Mouse (Mus musculus) layer of hippocampus, adult 8-10 months (tissue): Measurements from ENCODE around the gene Tada2a. TPM values are rescaled to one million over a fixed set of nuclear protein-coding genes. Genes with fewer than 3 reads are reported as not detected.

Experiments
- DNase-seq, 2 experiments: peaks; one replicate each; pipeline ENCODE4 v3.0.0; 2022; ENCODE audit warnings: low spot score in 2 of 2
- total RNA-seq, 4 experiments: library from RNA; stranded (reverse); gene quantifications; 2 replicates each; pipeline ENCODE4 v1.2.4; 2022

The Tada2a gene
- total RNA-seq, 4 experiments from 2014 or later, result 33.5 to 37.2 (median 36.7) TPM

- DNase-seq, result no peak
These were observed 63.3 kb downstream of the Tada2a start for GRCm38 (mm10) chr11:84066071-84066481.

- DNase-seq, result no peak
These were observed 65.7 kb downstream of the Tada2a start for GRCm38 (mm10) chr11:84063631-84064209.

- DNase-seq, result no peak
These were observed 66.6 kb downstream of the Tada2a start for GRCm38 (mm10) chr11:84062805-84063204.

DNA sequence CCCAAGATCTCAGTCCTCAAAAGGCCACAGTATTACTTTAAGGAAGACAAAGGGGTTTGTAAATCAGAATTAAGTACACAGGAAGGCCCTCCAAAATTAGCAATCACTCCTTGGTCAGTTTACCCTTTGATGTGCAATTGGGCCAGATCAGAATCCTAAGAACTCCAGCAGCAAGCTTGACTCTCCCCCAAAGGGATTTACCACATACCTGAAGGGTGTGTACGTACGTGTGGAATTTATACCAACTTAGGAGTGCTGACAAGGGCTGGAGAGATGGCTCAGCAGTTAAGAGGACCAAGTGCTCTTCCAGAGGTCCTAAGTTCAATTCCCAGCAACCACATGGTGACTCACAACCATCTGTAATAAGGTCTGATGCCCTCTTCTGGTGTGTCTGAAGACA lies 67.5 kb downstream of the Tada2a start:
- DNase-seq, result no peak

GRCm38 (mm10) chr11:84060635-84061034 lies 68.8 kb downstream of the Tada2a start:
- no peak for DNase-seq

- no peak for DNase-seq
These were observed 69.6 kb downstream of the Tada2a start for GRCm38 (mm10) chr11:84059784-84060183.

- no peak for DNase-seq
These were observed 72.0 kb downstream of the Tada2a start for GRCm38 (mm10) chr11:84057418-84057817.

GRCm38 (mm10) chr11:84053524-84054163 lies 75.8 kb downstream of the Tada2a start:
- DNase-seq, result peak; percentile 59 to 76

- no peak for DNase-seq
These were observed 76.3 kb downstream of the Tada2a start for GRCm38 (mm10) chr11:84053055-84053454.

DNA sequence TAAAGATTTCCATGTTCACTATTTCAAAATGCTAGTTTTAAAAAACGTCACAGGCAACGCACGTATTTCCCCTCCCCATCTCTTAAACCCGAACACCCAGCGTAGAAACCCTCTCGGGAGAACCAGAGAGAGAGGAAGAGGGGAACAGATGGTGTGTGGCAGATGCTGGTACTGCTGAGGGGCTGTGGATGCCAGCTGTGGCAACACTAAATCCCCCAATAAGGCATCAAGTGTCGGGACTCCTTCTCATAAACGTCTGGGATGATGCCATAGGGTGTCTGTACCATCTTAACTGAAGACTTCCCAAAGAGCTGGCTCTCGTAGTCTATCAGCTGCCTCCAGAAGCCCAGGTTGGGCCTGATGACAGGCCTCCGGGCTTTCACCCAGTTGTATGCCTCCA lies 81.0 kb downstream of the Tada2a start:
- DNase-seq, result peak in 1 of 2 experiments; percentile 40

DNA sequence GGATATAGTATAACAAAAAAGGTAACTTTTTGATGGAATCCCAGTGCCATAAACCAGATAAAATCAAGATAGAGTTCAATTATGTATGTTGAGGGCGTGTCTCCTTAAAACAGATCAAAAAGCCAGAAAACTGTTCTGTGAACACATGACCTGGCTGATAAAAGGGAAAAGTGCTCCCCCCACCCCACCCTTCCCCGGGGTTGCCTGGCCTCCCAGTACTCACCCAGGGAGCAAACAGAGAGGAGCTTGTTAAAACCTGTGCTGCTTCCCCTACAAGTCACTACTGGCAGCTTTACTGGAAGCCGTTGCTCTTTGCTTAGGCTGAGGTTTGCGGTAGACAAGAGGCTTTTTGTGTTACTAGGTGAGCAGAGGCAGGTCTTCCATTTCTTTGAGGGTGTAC lies 82.1 kb downstream of the Tada2a start:
- DNase-seq, result no peak

DNA sequence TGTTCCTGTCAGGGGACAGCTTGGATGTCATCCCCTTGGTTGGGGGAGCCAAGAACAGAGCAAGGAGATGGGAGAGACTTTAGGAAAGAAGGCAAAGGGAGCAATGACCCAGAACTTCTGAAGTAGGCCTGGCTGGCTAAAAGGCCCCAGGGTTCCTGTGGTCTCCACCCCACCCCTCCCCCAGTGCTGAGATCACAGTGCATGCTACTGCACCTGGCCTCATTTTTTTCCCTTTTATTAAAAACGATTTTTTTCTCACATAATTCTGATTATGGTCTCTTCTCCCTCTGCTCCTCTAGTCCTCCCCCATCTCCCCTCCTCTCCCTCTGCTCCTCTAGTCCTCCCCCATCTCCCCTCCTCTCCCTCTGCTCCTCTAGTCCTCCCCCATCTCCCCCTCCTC lies 84.4 kb downstream of the Tada2a start:
- no peak for DNase-seq

DNA sequence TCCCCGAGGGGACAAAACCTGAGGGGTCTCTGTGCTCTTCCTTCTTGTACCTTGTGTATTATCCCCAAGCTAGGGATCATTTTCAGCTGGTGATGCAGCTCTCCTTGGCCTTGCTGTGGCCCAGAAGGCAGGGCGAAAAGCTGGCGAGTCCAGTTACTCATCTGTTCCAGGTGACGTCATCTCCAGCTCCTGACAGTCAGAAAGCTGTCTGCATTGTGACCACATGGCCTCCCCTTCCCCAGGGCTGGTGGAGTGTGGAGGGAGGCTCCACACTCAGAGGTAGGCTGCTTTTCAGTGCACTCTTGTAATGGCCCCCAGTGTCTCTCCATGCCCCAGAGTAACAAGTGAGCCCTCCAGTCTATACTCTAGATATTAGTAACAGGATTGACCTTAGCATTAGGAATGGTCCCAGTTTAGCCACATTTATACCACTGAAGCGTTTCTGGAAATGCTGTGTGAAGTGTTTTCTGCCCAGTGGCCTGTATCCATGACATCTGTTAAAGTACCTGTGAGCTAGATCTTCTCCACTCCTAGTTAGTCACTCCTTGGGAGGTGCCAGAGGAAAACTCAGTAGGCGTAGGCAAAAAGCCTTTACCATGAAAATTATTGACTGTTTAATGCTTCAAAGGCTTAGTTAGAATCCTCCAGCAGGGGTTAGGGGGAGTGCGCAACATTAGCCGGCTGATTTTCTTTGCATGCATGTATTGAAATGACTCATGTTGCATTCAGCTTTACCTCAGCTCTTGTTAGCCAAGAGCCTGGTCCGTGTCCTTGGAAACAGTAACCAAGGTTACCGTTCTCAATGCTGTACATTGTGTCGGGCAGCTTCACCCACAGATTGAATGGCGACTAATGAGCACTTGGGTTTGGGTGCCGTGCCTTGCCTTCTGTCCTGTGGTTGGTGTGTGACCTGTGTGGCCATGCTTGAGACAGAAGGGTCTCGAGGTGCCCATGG lies 86.3 kb downstream of the Tada2a start:
- DNase-seq, result peak; percentile 68 to 78

DNA sequence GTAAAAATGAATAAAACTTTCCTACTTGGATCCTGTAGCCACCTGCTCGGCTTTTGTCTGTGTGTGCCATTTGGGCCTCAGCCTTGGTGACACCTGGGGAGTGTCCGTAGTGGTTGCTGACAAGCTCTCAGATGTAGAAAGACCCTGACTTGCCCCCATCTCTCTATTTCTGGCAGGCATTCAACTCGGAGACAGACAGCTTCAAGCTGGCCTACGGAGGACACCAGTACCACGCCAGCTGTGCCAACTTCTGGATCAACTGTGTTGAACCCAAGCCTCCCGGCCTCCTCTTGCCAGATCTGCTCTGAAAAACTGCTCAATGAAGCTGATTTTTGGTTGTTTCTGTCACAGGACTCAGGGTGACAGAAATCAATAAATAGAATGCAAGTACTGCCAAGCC lies 88.8 kb downstream of the Tada2a start:
- no peak for DNase-seq

DNA sequence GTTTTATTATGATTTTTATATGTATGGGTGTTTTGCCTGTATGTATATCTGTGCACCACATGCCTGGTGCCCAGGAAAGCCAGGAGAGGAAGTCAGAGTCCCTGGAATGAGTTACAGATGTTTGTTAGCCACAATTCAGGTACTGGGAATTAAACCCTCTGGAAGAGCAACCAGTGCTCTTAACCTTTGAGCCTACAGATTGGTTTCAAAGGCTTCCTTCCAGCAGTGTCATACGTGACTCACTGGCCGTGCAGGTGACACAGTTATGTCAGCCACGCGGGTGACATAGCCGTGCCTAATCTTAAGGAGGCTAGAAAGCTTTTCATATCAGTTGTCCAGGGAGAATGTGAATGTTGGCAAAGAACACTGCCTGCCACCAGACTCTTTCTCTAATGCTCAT lies 95.7 kb downstream of the Tada2a start:
- no peak for DNase-seq

- DNase-seq, result no peak
These were observed 96.8 kb downstream of the Tada2a start for GRCm38 (mm10) chr11:84032559-84032958.

DNA sequence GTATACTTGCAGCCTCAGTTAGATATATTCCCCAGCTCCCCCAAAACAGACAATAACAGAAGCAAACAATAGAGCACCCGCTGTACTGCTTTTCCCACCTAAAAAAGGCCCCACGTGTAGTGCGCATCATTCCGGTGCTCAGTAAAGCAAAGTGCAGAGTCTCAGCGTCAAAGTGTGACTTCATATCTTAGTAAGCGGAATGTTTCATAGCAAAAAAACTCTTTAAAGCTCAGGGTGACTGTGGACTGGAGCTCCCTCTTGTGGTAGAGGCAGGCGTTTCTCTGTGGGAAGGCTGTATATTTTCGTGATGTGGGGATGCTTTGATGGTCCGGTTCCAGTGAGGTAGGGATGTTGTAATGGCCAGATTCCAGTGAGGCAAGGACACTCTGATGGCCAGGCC lies 97.4 kb downstream of the Tada2a start:
- peak in 1 of 2 experiments; percentile 68 for DNase-seq

Other genes starting within 250 kb of the Tada2a start
- 10 to 100 TPM; 14.0 to 17.1 (median 16.4) TPM for gene Ddx52, start 187.5 kb downstream of the Tada2a start, total RNA-seq
- 10 to 100 TPM; 69.6 to 80.3 (median 73.9) TPM for gene Synrg, start 165.2 kb downstream of the Tada2a start, total RNA-seq
- gene Dusp14, start 60.3 kb downstream of the Tada2a start, total RNA-seq, result 10 to 100 TPM; 27.2 to 33.1 (median 30.7) TPM
- gene Acaca, start 72 bp upstream of the Tada2a start, total RNA-seq, result 10 to 100 TPM; 80.6 to 87.2 (median 84.2) TPM
- not detected for gene Gm11437, start 37.9 kb upstream of the Tada2a start, total RNA-seq